Mouse (Mus musculus) myocyte (in vitro differentiated cells): ENCODE measurements around the gene Zdhhc5.

Experiments
- E2F4 ChIP-seq: IDR thresholded peaks from one replicate; pipeline ENCODE4 v1.6.1; 2011; ENCODE audit warnings: mild to moderate bottlenecking, control low read depth, moderate library complexity; ENCODE audit not compliant: insufficient read depth
- MAX ChIP-seq: IDR thresholded peaks from one replicate; pipeline ENCODE4 v1.6.1; 2011; ENCODE audit warnings: low read depth, mild to moderate bottlenecking, control low read depth
- MYOG ChIP-seq, 3 experiments: IDR thresholded peaks; one replicate each; pipeline ENCODE4 v1.6.1; 2011; ENCODE audit warnings: control low read depth in 2 of 3, low read depth in 2 of 3, mild to moderate bottlenecking in 2 of 3; ENCODE audit not compliant: insufficient read length in 2 of 3, control insufficient read depth in 1 of 3, insufficient read depth in 1 of 3
- POLR2A ChIP-seq: IDR thresholded peaks from one replicate; pipeline ENCODE4 v1.6.1; 2011; ENCODE audit warnings: low read depth, mild to moderate bottlenecking, control low read depth, moderate library complexity; ENCODE audit not compliant: insufficient read length
- POLR2AphosphoS2 ChIP-seq: IDR thresholded peaks from one replicate; pipeline ENCODE4 v1.6.1; 2011; ENCODE audit warnings: low read depth, control low read depth; ENCODE audit not compliant: insufficient read length
- REST ChIP-seq: IDR thresholded peaks from one replicate; pipeline ENCODE4 v1.6.1; 2011; ENCODE audit warnings: mild to moderate bottlenecking, control low read depth, moderate library complexity; ENCODE audit not compliant: insufficient read depth, insufficient read length
- SRF ChIP-seq: IDR thresholded peaks from one replicate; pipeline ENCODE4 v1.6.1; 2011; ENCODE audit warnings: low read depth; ENCODE audit not compliant: control insufficient read depth, insufficient read length
- USF1 ChIP-seq: IDR thresholded peaks from one replicate; pipeline ENCODE4 v1.6.1; 2011; ENCODE audit warnings: low read depth, mild to moderate bottlenecking, control low read depth, moderate library complexity

GRCm38 (mm10) chr2:84714811-84715561, at the start of gene Zdhhc5:
- TF ChIP-seq USF1 (no peak), POLR2A (peak; percentile 94), SRF (peak; percentile 37), MYOG (IDR thresholded peaks at IDR 0.05; ENCODE audit: control insufficient read depth in 1 of 3, insufficient read depth in 1 of 3, insufficient read length in 2 of 3, low read depth in 2 of 3) (no peak), REST (no peak), POLR2AphosphoS2 (peak; percentile 87), MAX (no peak), E2F4 (no peak)
